Mouse (Mus musculus) heart, postnatal 0 days (tissue): ENCODE measurements at regions not wholly inside any gene's neighbourhood (a gene's known extent, or its start where the extent isn't known, plus 50 kb on each side); places are given as distances from the start of the nearest gene placed in this dataset.
A peak's percentile ranks its signal among the peaks of the same experiment; 100 is the strongest.

Experiments
- ATAC-seq: fragments of 200-750 bp; cut with Nextera tagmentation; 2 replicates; pipeline ENCODE4 v1.8.0; 2017; ENCODE audit warnings: low read depth, moderate number of reproducible peaks, moderate library complexity; ENCODE audit not compliant: insufficient read depth
- DNase-seq: peaks from one replicate; pipeline ENCODE4 v3.0.0-alpha.2; 2016; ENCODE audit warnings: low spot score
- H3K27ac ChIP-seq: fragments of 300-500 bp; sonication (generic); 2 replicates; pipeline ENCODE4 v1.5.1; 2014; ENCODE audit warnings: low read depth, mild to moderate bottlenecking
- H3K27me3 ChIP-seq: fragments of 300-500 bp; sonication (generic); 2 replicates; pipeline ENCODE4 v1.6.1; 2014; ENCODE audit warnings: low read length, mixed read lengths; ENCODE audit not compliant: control insufficient read depth, insufficient read depth
- H3K36me3 ChIP-seq: fragments of 300-500 bp; sonication (generic); replicated peaks from 2 replicates; pipeline ENCODE4 v1.6.1; 2014; ENCODE audit warnings: low read length, mixed read lengths; ENCODE audit not compliant: control insufficient read depth, insufficient read depth
- H3K4me1 ChIP-seq: fragments of 300-500 bp; sonication (generic); 2 replicates; pipeline ENCODE4 v1.6.1; 2014; ENCODE audit warnings: antibody characterized with exemption; ENCODE audit not compliant: control insufficient read depth, insufficient read depth
- H3K4me2 ChIP-seq: fragments of 300-500 bp; sonication (generic); 2 replicates; pipeline ENCODE4 v1.6.1; 2014; ENCODE audit warnings: low read depth, mild to moderate bottlenecking, low read length, moderate library complexity
- H3K4me3 ChIP-seq: fragments of 300-500 bp; sonication (generic); 2 replicates; pipeline ENCODE4 v1.5.1; 2014; ENCODE audit warnings: low read depth, low read length
- H3K9ac ChIP-seq: fragments of 300-500 bp; sonication (generic); replicated peaks from 2 replicates; pipeline ENCODE4 v1.6.1; 2014; ENCODE audit warnings: low read depth, low read length, mixed read lengths
- H3K9me3 ChIP-seq: fragments of 300-500 bp; sonication (generic); replicated peaks from 2 replicates; pipeline ENCODE4 v1.6.1; 2016; ENCODE audit warnings: low read length; ENCODE audit not compliant: control insufficient read depth
- CTCF ChIP-seq: IDR thresholded peaks from 2 replicates; pipeline ENCODE4 v1.5.1; 2016; ENCODE audit warnings: antibody characterized with exemption, control low read depth, low read depth
- EP300 ChIP-seq: IDR thresholded peaks from 2 replicates; pipeline ENCODE4 v1.6.1; 2016; ENCODE audit warnings: antibody characterized with exemption, low read depth
- WGBS: fragments of 180-500 bp; shearing (Covaris S2); extraction: QIAGEN DNeasy Blood & Tissue Kit; methylation state at CpG from one replicate; pipeline ENCODE4 v1.1.7; 2014; 5-methylcytosine and 5-hydroxymethylcytosine counted together

- no peaks in the 10 kb centered on the region for H3K27me3 ChIP-seq
- 55% methylated on average over 11 of the region's 11 CpGs for WGBS
- no peaks in the 10 kb centered on the region for H3K36me3 ChIP-seq
- no peak overlapping the region for H3K27ac ChIP-seq
- no peak for TF ChIP-seq CTCF
- no peak overlapping the region for H3K4me3 ChIP-seq
- no peaks in the 10 kb centered on the region for H3K9me3 ChIP-seq
- DNase-seq (no peak), ATAC-seq (no peak)
- H3K4me2 ChIP-seq = no peak overlapping the region
- no peaks in the 10 kb centered on the region for H3K4me1 ChIP-seq
- H3K9ac ChIP-seq = no peak overlapping the region
These were observed 77.2 kb upstream of the Rapgef5 start for GRCm38 (mm10) chr12:117439015-117439605.

DNA sequence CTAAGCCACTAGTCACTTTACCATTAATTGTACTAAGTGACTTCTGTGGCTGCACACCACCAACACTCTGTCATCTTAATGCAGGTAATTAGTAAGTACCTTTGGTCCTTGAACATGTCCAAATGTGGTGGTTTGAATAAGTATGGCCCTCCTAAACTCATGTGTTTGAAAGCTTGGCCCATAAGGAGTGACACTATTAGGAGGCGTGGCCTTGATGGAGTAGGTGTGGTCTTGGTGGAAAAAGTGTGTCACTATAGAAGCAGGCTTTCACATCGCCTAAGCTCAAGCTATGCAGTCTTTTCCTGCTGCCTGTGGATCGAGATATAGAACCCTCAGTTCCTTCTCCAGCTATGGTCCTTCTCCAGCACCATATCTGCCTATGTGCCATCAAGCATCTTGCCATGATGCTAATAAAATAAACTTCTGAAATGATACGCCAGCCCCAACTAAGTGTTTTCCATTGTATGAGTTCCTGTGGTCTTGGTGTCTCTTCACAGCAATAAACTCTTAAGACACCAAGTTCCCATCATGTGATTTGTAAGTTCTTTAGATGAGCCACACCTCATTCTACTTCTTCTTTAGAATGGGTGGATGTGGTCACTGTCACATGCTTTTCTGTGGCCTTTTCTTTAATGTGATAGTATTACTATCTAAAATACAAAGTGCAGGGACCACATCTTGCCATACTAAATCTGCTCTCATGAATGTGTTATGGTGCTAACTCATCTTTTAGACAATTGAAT is 71.9 kb upstream of the Rapgef5 start:
- Histone ChIP-seq H3K4me3 (no peak overlapping the region), H3K4me1 (0 out of 2 replicates have a peak, but pooled peaks cover 7% of the 10 kb centered on the region), H3K9ac (no peak overlapping the region), H3K4me2 (no peak overlapping the region), H3K27ac (no peak overlapping the region), H3K27me3 (no peaks in the 10 kb centered on the region), H3K9me3 (no peaks in the 10 kb centered on the region), H3K36me3 (no peaks in the 10 kb centered on the region)
- no peak for DNase-seq
- no peak for TF ChIP-seq EP300
- no peak for TF ChIP-seq CTCF
- no peak for ATAC-seq
- 72% methylated on average over 4 of the region's 4 CpGs for WGBS

DNA sequence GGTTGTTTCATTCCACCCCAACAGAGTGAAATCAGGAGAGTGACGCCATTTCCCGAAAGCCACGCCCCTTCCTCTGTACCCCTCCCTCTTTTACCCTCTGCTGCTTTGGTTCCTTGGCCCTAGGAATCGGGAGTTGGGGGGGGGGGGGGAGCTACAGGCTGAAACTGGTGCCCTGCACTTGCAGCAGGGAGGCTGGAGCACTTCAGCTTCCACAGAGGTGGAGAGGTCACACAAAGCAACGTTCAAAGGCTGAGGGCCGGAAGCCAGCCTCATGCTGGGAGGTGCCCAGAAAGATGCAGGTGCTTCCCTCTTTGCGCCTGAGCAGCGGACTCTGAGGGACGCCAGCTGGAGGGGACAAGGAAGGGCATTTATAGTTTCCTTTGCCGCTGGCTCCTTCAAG is 69.1 kb upstream of the Rapgef5 start:
- DNase-seq = peak; percentile 33
- no peaks in the 10 kb centered on the region for H3K36me3 ChIP-seq
- WGBS = 15% methylated on average over 10 of the region's 10 CpGs
- ATAC-seq = peak; percentile 67
- no peak overlapping the region for H3K9ac ChIP-seq
- H3K27me3 ChIP-seq = no peaks in the 10 kb centered on the region
- H3K9me3 ChIP-seq = no peaks in the 10 kb centered on the region
- H3K4me1 ChIP-seq = 0 out of 2 replicates have a peak, but pooled peaks cover 7% of the 10 kb centered on the region
- peak overlapping the region; percentile 46; the same call in 1 of the 2 replicates for H3K4me2 ChIP-seq
- peak overlapping the region; percentile 76 for H3K27ac ChIP-seq
- TF ChIP-seq CTCF (no peak), EP300 (peak; percentile 50; the same call in 1 of the 2 replicates)
- H3K4me3 ChIP-seq = no peak overlapping the region

DNA sequence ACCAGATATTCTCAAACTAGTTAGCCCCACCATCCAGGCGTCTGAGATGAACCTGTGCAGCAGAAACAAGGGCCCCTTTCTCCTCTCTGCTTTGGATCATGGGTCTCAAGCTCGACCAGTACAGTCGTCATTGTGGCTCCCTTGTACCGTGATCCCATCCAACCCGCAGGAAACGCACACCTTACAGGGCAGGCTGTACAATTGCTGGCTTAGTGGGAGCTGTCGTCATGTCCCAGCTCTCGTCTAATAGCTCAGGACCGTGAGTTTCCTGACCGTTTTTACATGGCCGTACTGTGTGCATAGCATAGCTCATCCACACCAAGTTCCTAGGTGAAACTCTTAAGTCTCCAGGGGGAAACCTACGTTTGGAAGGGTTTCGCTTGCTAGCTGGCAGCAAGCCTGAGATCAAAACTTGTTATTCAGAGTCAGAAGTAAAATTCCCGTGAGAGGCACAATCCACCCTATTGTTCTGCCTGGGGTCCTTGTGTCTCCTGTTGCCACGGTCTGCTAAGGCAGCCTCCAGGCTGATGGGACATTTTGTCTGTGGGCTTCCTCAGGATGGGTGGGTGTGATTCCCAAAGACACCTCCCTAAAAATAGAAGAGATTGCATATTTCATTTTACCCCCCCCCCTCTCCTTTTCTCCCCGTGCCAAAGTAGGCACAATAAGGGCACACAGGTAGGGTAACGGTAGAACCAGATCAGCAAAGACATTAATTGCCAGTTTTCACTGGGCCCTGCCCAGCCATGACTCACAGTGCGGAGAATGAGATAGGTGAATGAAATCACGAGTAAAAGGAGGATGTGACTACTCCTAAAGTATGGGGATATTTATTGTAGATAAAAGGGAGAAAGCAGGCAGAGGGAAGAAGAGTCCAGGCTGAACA is 68.2 kb upstream of the Rapgef5 start:
- TF ChIP-seq CTCF (no peak), EP300 (no peak)
- H3K9me3 ChIP-seq = no peaks in the 10 kb centered on the region
- no peak overlapping the region for H3K9ac ChIP-seq
- WGBS = 48% methylated on average over 19 of the region's 19 CpGs
- no peak overlapping the region for H3K4me3 ChIP-seq
- H3K4me2 ChIP-seq = peak overlapping the region; percentile 46; the same call in 1 of the 2 replicates
- H3K4me1 ChIP-seq = 0 out of 2 replicates have a peak, but pooled peaks cover 7% of the 10 kb centered on the region
- DNase-seq = no peak
- peak overlapping the region; percentile 76 for H3K27ac ChIP-seq
- no peaks in the 10 kb centered on the region for H3K27me3 ChIP-seq
- ATAC-seq = no peak
- no peaks in the 10 kb centered on the region for H3K36me3 ChIP-seq

DNA sequence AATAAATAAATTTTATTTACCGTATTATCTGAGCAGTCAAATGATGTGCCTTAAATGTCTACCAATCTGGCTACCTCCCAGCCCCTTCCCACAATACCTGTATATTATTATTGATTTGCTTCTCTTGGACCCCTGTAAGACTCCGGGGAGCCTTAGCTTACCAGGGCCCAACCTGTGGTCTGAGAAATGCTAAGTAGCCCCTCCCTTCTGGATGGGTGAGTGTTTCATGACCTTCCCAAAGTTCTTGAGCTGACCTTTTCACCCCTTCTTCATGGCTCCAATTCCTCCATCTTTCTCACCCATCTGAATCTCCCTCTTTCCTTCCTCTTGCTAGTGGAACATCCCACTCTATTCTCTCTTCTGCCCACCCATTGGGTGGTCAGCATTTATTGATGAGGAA is 67.2 kb upstream of the Rapgef5 start:
- H3K27ac ChIP-seq = no peak overlapping the region
- H3K9me3 ChIP-seq = no peaks in the 10 kb centered on the region
- no peaks in the 10 kb centered on the region for H3K36me3 ChIP-seq
- 0 out of 2 replicates have a peak, but pooled peaks cover 7% of the 10 kb centered on the region for H3K4me1 ChIP-seq
- no peak for TF ChIP-seq CTCF
- no peak for DNase-seq
- no peak overlapping the region for H3K4me3 ChIP-seq
- 92% methylated on average over 2 of the region's 2 CpGs for WGBS
- H3K9ac ChIP-seq = no peak overlapping the region
- H3K27me3 ChIP-seq = no peaks in the 10 kb centered on the region
- H3K4me2 ChIP-seq = no peak overlapping the region
- ATAC-seq = no peak
